Comparison of ENCODE assay signal across 15 mouse cellular contexts in genomic region chr14:120499601-120500000, GRCm38 (mm10).
"Had no signal": no experiment of that assay in that cellular context is flagged by ENCODE, and none has a peak within 500 bp of the region (broad histone marks: within the 10 kb centered on the region; RNA-seq: fewer than 3 reads in every experiment).

No protein-coding gene starts in this region.

- H3K4me1 ChIP-seq: liver, embryonic 15.5 days; stomach, embryonic 15.5 days had no signal

- H3K9ac ChIP-seq: kidney, embryonic 15.5 days; liver, embryonic 15.5 days; lung, embryonic 14.5 days; midbrain, embryonic 12.5 days; neural tube, embryonic 13.5 days; stomach, embryonic 15.5 days had no signal

- ATAC-seq: intestine, embryonic 16.5 days; midbrain, embryonic 16.5 days had no signal

- H3K36me3 ChIP-seq: liver, embryonic 15.5 days had no signal

- H3K4me2 ChIP-seq: kidney, embryonic 15.5 days; liver, embryonic 15.5 days; lung, embryonic 14.5 days; midbrain, embryonic 12.5 days; neural tube, embryonic 13.5 days; stomach, embryonic 15.5 days had no signal

- H3K27me3 ChIP-seq: kidney, embryonic 15.5 days; liver, embryonic 15.5 days; midbrain, embryonic 12.5 days; neural tube, embryonic 13.5 days; stomach, embryonic 15.5 days had no signal

- H3K9me3 ChIP-seq: kidney, embryonic 15.5 days; liver, embryonic 15.5 days; midbrain, embryonic 12.5 days; neural tube, embryonic 13.5 days; stomach, embryonic 15.5 days had no signal

- H3K27ac ChIP-seq: kidney, embryonic 15.5 days; liver, embryonic 15.5 days; midbrain, embryonic 12.5 days; neural tube, embryonic 13.5 days; stomach, embryonic 15.5 days had no signal

- DNase-seq: kidney, adult 2 months; kidney, postnatal 14 days; left cerebral cortex, postnatal 4 days; lung, embryonic 14.5 days; retina, postnatal 1 day; right cerebral cortex, postnatal 4 days; spleen, adult 18-20 months; thymus, postnatal 36 days had no signal

- H3K4me3 ChIP-seq: kidney, embryonic 15.5 days; liver, embryonic 15.5 days; midbrain, embryonic 12.5 days; neural tube, embryonic 13.5 days; stomach, embryonic 15.5 days had no signal
